ENCODE assay signal across 19 mouse cellular contexts in genomic region chr4:33497657-33498056, GRCm38 (mm10).
A peak's percentile ranks its signal among the peaks of the same experiment; 100 is the strongest.
DNase-seq lines count a peak whose midpoint lies in the region; ATAC-seq lines count a peak whose summit lies in the region.
"Had no signal": no experiment of that assay in that cellular context is flagged by ENCODE, and none has a peak within 500 bp of the region (broad histone marks: within the 10 kb centered on the region; RNA-seq: fewer than 3 reads in every experiment).

No protein-coding gene starts in this region.

- H3K4me2 ChIP-seq in forebrain, embryonic 16.5 days (ENCODE audit: low read length): no peak overlapping the region
- H3K4me2 ChIP-seq in hindbrain, embryonic 11.5 days (replicated peaks; ENCODE audit: low read depth, low read length): no peak overlapping the region
- H3K4me2 ChIP-seq in hindbrain, embryonic 16.5 days (ENCODE audit: low read length): no peak overlapping the region
- no peak overlapping the region for H3K4me2 ChIP-seq in midbrain, embryonic 11.5 days
- no peak overlapping the region for H3K4me2 ChIP-seq in midbrain, embryonic 13.5 days (replicated peaks)
- H3K4me2 ChIP-seq: embryonic facial prominence, embryonic 13.5 days; hindbrain, embryonic 14.5 days had no signal

- no peak overlapping the region for H3K4me3 ChIP-seq in forebrain, embryonic 16.5 days (replicated peaks; ENCODE audit: low read length)
- no peak overlapping the region for H3K4me3 ChIP-seq in forebrain, embryonic 10.5 days
- no peak overlapping the region for H3K4me3 ChIP-seq in hindbrain, embryonic 11.5 days (ENCODE audit: low read depth, low read length)
- H3K4me3 ChIP-seq in hindbrain, embryonic 16.5 days (ENCODE audit: low read length): no peak overlapping the region
- H3K4me3 ChIP-seq in midbrain, embryonic 11.5 days (ENCODE audit: low read depth, low read length): no peak overlapping the region
- no peak overlapping the region for H3K4me3 ChIP-seq in midbrain, embryonic 13.5 days (replicated peaks)
- H3K4me3 ChIP-seq: embryonic facial prominence, embryonic 13.5 days; heart, embryonic 10.5 days had no signal

- peaks cover 4% of the 10 kb centered on the region; the same call in 1 of the 2 replicates for H3K9me3 ChIP-seq in forebrain, embryonic 16.5 days (ENCODE audit: control insufficient read depth, low read length)
- H3K9me3 ChIP-seq in forebrain, embryonic 10.5 days: no peaks in the 10 kb centered on the region
- H3K9me3 ChIP-seq in hindbrain, embryonic 11.5 days (ENCODE audit: control insufficient read depth, low read length): no peaks in the 10 kb centered on the region
- H3K9me3 ChIP-seq in hindbrain, embryonic 16.5 days (ENCODE audit: control insufficient read depth, low read length): peaks cover 4% of the 10 kb centered on the region; the same call in 1 of the 2 replicates
- no peaks in the 10 kb centered on the region; the same call in 1 of the 2 replicates for H3K9me3 ChIP-seq in midbrain, embryonic 11.5 days (ENCODE audit: control insufficient read depth, low read length)
- peaks cover 5% of the 10 kb centered on the region; the same call in 1 of the 2 replicates for H3K9me3 ChIP-seq in midbrain, embryonic 13.5 days
- H3K9me3 ChIP-seq: embryonic facial prominence, embryonic 13.5 days; heart, embryonic 10.5 days had no signal

- H3K27ac ChIP-seq in forebrain, embryonic 16.5 days (ENCODE audit: low read length): peak overlapping the region; percentile 35
- H3K27ac ChIP-seq in forebrain, embryonic 10.5 days: no peak overlapping the region
- no peak overlapping the region for H3K27ac ChIP-seq in hindbrain, embryonic 11.5 days (ENCODE audit: low read depth, low read length)
- H3K27ac ChIP-seq in hindbrain, embryonic 16.5 days (ENCODE audit: low read depth, low read length): no peak overlapping the region
- H3K27ac ChIP-seq in midbrain, embryonic 11.5 days (ENCODE audit: low read depth, low read length): no peak overlapping the region
- H3K27ac ChIP-seq in midbrain, embryonic 13.5 days: no peak overlapping the region
- H3K27ac ChIP-seq: embryonic facial prominence, embryonic 13.5 days; heart, embryonic 10.5 days; hindbrain, embryonic 14.5 days had no signal

- peaks cover 15% of the 10 kb centered on the region for H3K4me1 ChIP-seq in forebrain, embryonic 16.5 days (replicated peaks; ENCODE audit: control insufficient read depth, insufficient read depth, low read length)
- peaks cover 10% of the 10 kb centered on the region for H3K4me1 ChIP-seq in forebrain, embryonic 10.5 days
- H3K4me1 ChIP-seq in hindbrain, embryonic 11.5 days (replicated peaks; ENCODE audit: control insufficient read depth, insufficient read depth, low read length): no peaks in the 10 kb centered on the region
- H3K4me1 ChIP-seq in hindbrain, embryonic 16.5 days (ENCODE audit: control insufficient read depth, insufficient read depth, low read depth, low read length): no peaks in the 10 kb centered on the region; the same call in 1 of the 2 replicates
- H3K4me1 ChIP-seq in midbrain, embryonic 11.5 days (ENCODE audit: control insufficient read depth, insufficient read depth, low read length): peaks cover 25% of the 10 kb centered on the region
- peaks cover 31% of the 10 kb centered on the region for H3K4me1 ChIP-seq in midbrain, embryonic 13.5 days (replicated peaks)
- H3K4me1 ChIP-seq: embryonic facial prominence, embryonic 13.5 days had no signal

- no peaks in the 10 kb centered on the region for H3K36me3 ChIP-seq in forebrain, embryonic 16.5 days (ENCODE audit: control insufficient read depth, insufficient read depth)
- peaks cover 22% of the 10 kb centered on the region for H3K36me3 ChIP-seq in forebrain, embryonic 10.5 days (replicated peaks)
- H3K36me3 ChIP-seq in hindbrain, embryonic 11.5 days (ENCODE audit: control insufficient read depth, insufficient read depth, low read length): peaks cover 4% of the 10 kb centered on the region; the same call in 1 of the 2 replicates
- no peaks in the 10 kb centered on the region for H3K36me3 ChIP-seq in hindbrain, embryonic 16.5 days (ENCODE audit: control insufficient read depth, insufficient read depth, low read length)
- no peaks in the 10 kb centered on the region for H3K36me3 ChIP-seq in midbrain, embryonic 11.5 days (ENCODE audit: control insufficient read depth, insufficient read depth, low read length)
- H3K36me3 ChIP-seq in midbrain, embryonic 13.5 days: peaks cover 13% of the 10 kb centered on the region; the same call in 1 of the 2 replicates

- no peak overlapping the region for H3K9ac ChIP-seq in forebrain, embryonic 16.5 days (replicated peaks; ENCODE audit: low read depth, low read length)
- H3K9ac ChIP-seq in hindbrain, embryonic 11.5 days (ENCODE audit: low read depth, low read length): no peak overlapping the region
- H3K9ac ChIP-seq in hindbrain, embryonic 16.5 days (ENCODE audit: low read depth, low read length): no peak overlapping the region
- H3K9ac ChIP-seq in midbrain, embryonic 11.5 days (ENCODE audit: low read length): no peak overlapping the region
- no peak overlapping the region for H3K9ac ChIP-seq in midbrain, embryonic 13.5 days (replicated peaks)
- H3K9ac ChIP-seq: embryonic facial prominence, embryonic 13.5 days; hindbrain, embryonic 14.5 days had no signal

- DNase-seq in forebrain, embryonic 10.5 days (ENCODE audit: extremely low spot score, low spot score): no peak
- no peak for DNase-seq in hindbrain, embryonic 11.5 days (ENCODE audit: low spot score)
- no peak for DNase-seq in midbrain, embryonic 11.5 days (ENCODE audit: low spot score, missing footprints)
- DNase-seq: adrenal gland, adult 2 months; adrenal gland, postnatal 25 days; cerebellum, adult 18-20 months; cerebellum, adult 9-11 months; cerebellum, postnatal 36 days; gastrocnemius, postnatal 10 days; heart, adult 18-20 months; heart, postnatal 4 days had no signal

- no peak for ATAC-seq in forebrain, embryonic 16.5 days
- ATAC-seq in hindbrain, embryonic 11.5 days (ENCODE audit: low FRiP score): peak; percentile 36; the same call in 1 of the 2 replicates
- no peak for ATAC-seq in hindbrain, embryonic 16.5 days
- ATAC-seq in midbrain, embryonic 11.5 days (ENCODE audit: low FRiP score): peak; percentile 57
- ATAC-seq in midbrain, embryonic 13.5 days: no peak
- ATAC-seq: inflammation-experienced regulatory T-cells, adult 6 months; intestine, postnatal 0 days had no signal

- H3K27me3 ChIP-seq in forebrain, embryonic 16.5 days (replicated peaks; ENCODE audit: control insufficient read depth, insufficient read depth, low read length): no peaks in the 10 kb centered on the region
- H3K27me3 ChIP-seq in forebrain, embryonic 10.5 days (ENCODE audit: poor library complexity, severe bottlenecking): no peaks in the 10 kb centered on the region
- H3K27me3 ChIP-seq in hindbrain, embryonic 11.5 days (ENCODE audit: control insufficient read depth, insufficient read depth, low read length): no peaks in the 10 kb centered on the region
- H3K27me3 ChIP-seq in hindbrain, embryonic 16.5 days (replicated peaks; ENCODE audit: control insufficient read depth, insufficient read depth, low read length): no peaks in the 10 kb centered on the region
- H3K27me3 ChIP-seq in midbrain, embryonic 11.5 days (ENCODE audit: control insufficient read depth, insufficient read depth, low read length): no peaks in the 10 kb centered on the region
- H3K27me3 ChIP-seq in midbrain, embryonic 13.5 days: no peaks in the 10 kb centered on the region
- H3K27me3 ChIP-seq: embryonic facial prominence, embryonic 13.5 days had no signal

Comparison
In these comparisons a context has a peak if more than half of its experiments do, and no peak if none do; other contexts are left out.
1. ATAC-seq: peak in hindbrain, embryonic 11.5 days (single experiment) and midbrain, embryonic 11.5 days (single experiment); none in forebrain, embryonic 16.5 days (single experiment), hindbrain, embryonic 16.5 days (single experiment) and midbrain, embryonic 13.5 days (single experiment).